Mouse (Mus musculus): ENCODE data around the gene Elk4.

DNA sequence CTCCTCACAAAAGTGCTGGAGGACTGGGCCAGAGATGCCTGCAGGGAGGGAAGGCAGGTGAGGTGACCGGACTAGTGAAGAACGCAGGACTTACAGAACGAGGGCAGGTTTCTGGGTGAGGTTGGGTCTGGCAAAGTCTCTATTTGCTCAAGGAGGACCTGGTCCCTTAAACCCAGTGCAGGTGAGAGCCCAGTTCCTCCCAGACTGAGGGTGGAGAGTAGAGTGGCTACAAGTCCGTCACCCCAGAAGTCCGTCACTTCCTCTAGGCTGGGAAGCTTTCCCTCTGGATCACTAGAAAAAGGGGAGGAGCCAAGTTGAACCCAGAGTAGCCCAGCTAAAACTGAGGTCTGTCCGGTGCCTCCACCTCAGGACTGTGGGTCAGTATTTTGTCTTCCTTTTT is 33.4 kb upstream of the Elk4 start:
- TF ChIP-seq CTCF (IDR thresholded peaks at IDR 0.05; ENCODE audit: low read depth) (no peak), EP300 (IDR thresholded peaks at IDR 0.05; ENCODE audit: low read depth) (no peak)
